Mouse (Mus musculus) olfactory bulb, adult 2 months (tissue): ENCODE measurements around the gene Rap2b. TPM values are rescaled to one million over a fixed set of nuclear protein-coding genes. Genes with fewer than 3 reads are reported as not detected.

Experiments used
- H3K27ac ChIP-seq: fragments of 200-500 bp; 2 replicates; pipeline ENCODE4 v1.5.1; 2012; ENCODE audit warnings: low read depth, low read length; ENCODE audit not compliant: insufficient read depth
- H3K4me1 ChIP-seq: fragments of 200-500 bp; 2 replicates; pipeline ENCODE4 v1.6.1; 2012; ENCODE audit warnings: low read length; ENCODE audit not compliant: control insufficient read depth, insufficient read depth
- H3K4me3 ChIP-seq: fragments of 200-500 bp; 2 replicates; pipeline ENCODE4 v1.5.1; 2012; ENCODE audit warnings: mild to moderate bottlenecking, low read depth, low read length, moderate library complexity; ENCODE audit not compliant: insufficient read depth
- CTCF ChIP-seq: fragments of 200-500 bp; IDR thresholded peaks from 2 replicates; pipeline ENCODE4 v1.5.1; 2012; ENCODE audit warnings: low read depth, mild to moderate bottlenecking, low read length, moderate library complexity; ENCODE audit not compliant: insufficient read depth
- POLR2A ChIP-seq: fragments of 200-500 bp; IDR thresholded peaks from 2 replicates; pipeline ENCODE4 v1.6.1; 2012; ENCODE audit warnings: mild to moderate bottlenecking, low read depth, low read length, moderate library complexity; ENCODE audit not compliant: insufficient read depth
- WGBS: fragments of 180-500 bp; shearing (Covaris S2); methylation state at CpG from one replicate; pipeline ENCODE4 v1.1.7; 2018; 5-methylcytosine and 5-hydroxymethylcytosine counted together
- polyA plus RNA-seq: library from polyadenylated mRNA; stranded (reverse); fragments of >200 nt; gene quantifications from 2 replicates; pipeline ENCODE4 v1.2.4, GENCODE M21; 2012; ENCODE audit warnings: low replicate concordance; ENCODE audit not compliant: missing spikeins, insufficient read depth, insufficient read length

Gene Rap2b
- polyA plus RNA-seq, 1 experiment = not detected

GRCm38 (mm10) chr3:61364978-61365778, 3.7 kb downstream of the Rap2b start:
- no peak for TF ChIP-seq POLR2A
- TF ChIP-seq CTCF = 0 out of 2 replicates have a peak, but pooled peaks have one; percentile 7
- Histone ChIP-seq H3K4me1 (peaks cover 2% of the 10 kb centered on the region; the same call in 1 of the 2 replicates), H3K27ac (peak overlapping the region; percentile 77), H3K4me3 (peak overlapping the region; percentile 68)
- WGBS = under 1% methylated on average over 68 of the region's 68 CpGs

DNA sequence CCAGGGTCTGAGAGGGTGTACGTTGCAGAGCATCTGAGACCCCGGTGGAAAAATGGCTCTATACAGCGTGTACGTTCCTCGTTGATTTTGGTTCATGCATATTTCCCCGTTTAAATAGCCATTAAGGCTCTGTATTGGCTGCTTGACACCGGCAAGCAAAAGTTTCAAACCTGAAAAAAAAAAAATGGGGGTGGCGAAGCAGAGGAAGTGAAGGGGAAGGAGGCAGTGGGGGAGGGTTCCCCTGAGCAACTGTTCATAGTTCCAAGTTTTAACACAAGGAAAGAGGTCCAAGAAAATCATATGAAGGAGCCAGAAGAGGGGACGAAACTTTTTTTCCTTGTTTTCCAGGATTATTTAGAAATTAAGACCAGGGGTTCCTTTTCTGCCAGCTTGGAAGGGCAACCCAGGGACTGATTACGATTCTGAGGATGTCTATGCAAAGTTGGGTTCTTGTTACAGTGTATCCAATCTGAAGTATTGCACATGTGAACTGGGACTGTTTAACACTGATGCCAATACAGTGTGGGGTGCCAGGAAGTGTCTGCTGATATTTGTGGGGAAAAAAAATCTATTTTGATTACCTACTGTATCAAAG, 4.4 kb downstream of the Rap2b start, which contains the start of gene B430305J03Rik:
Gene B430305J03Rik, minus strand, starts transcription at position 173 of the 595 bp plus-strand sequence.
- WGBS = under 1% methylated on average over 10 of the region's 10 CpGs
- no peak for TF ChIP-seq CTCF
- no peak for TF ChIP-seq POLR2A
- peak within 1 kb of the TSS; percentile 77 for H3K27ac ChIP-seq
- peaks cover 2% of the 10 kb centered on the region; the same call in 1 of the 2 replicates for H3K4me1 ChIP-seq
- peak within 1 kb of the TSS; percentile 68 for H3K4me3 ChIP-seq

GRCm38 (mm10) chr3:61368446-61368845, 7.0 kb downstream of the Rap2b start:
- no peak overlapping the region for H3K4me3 ChIP-seq
- 89% methylated on average over 1 of the region's 1 CpGs for WGBS
- H3K27ac ChIP-seq = no peak overlapping the region
- TF ChIP-seq POLR2A (no peak), CTCF (no peak)
- H3K4me1 ChIP-seq = no peaks in the 10 kb centered on the region; the same call in 1 of the 2 replicates

DNA sequence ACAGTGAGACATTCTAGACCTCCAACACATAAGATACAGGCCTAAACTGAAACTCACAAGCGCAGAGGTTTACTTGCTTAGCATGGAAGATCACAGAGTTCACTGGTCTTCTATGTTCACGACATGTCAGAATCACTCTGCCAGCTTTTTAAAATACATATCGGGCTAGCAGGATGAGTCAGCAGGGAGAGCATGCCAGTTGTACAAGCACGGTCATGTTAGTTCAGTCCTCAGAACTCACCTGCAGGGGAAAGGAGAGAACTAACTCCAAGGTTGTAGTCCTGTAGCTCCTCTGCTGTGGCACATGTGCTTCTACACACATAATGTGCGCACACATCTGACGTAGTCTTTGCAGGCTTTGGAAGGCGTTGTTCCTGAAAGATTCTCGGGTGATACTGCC, 14.6 kb downstream of the Rap2b start:
- WGBS = 97% methylated on average over 8 of the region's 8 CpGs
- no peaks in the 10 kb centered on the region for H3K4me1 ChIP-seq
- H3K4me3 ChIP-seq = no peak overlapping the region
- no peak overlapping the region for H3K27ac ChIP-seq
- TF ChIP-seq POLR2A (no peak), CTCF (no peak)

DNA sequence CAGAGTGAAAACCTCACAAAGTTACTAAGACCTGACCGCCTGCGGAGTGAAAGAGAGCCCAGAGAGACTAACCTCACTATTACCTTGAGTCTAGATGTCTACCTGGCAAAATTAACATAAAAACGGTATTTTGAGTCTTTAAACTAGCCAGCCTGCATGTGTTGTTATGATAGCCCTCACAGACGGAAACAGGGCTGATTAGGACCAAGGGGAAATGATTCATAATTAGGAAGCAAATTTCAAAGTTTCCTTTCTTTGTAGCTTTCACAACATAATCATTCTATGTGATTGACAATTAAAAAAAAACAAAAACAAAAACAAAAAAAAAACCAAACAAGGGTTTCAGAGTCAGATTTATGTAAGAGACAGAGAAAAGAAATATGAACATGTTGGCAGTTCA, 24.9 kb downstream of the Rap2b start:
- H3K4me1 ChIP-seq = no peaks in the 10 kb centered on the region
- no peak for TF ChIP-seq POLR2A
- TF ChIP-seq CTCF = no peak
- no peak overlapping the region for H3K4me3 ChIP-seq
- no peak overlapping the region for H3K27ac ChIP-seq
- 86% methylated on average over 4 of the region's 4 CpGs for WGBS

GRCm38 (mm10) chr3:61391564-61391963, 30.1 kb downstream of the Rap2b start:
- H3K27ac ChIP-seq = no peak overlapping the region
- WGBS = 75% methylated on average over 4 of the region's 4 CpGs
- no peaks in the 10 kb centered on the region for H3K4me1 ChIP-seq
- TF ChIP-seq CTCF = no peak
- TF ChIP-seq POLR2A = no peak
- no peak overlapping the region for H3K4me3 ChIP-seq

DNA sequence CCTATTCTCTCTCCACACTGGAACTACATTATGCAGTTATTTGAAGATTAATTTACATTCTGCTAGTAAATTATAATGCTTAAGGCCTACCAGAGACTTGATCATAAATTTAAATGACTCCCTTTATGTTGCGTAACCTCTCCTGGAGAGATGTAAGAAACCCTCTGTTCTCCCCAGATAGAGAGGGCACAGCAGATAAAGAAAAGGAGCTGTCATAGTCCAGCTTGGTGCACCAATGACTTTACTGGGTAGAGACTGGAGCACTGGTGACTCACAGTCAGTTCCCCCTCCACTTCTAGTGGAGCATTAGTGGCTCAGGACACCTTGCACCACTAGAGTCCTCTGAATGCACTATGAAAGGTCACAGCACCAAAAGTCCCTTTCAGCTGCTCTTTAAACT, 31.4 kb downstream of the Rap2b start:
- 100% methylated on average over 1 of the region's 1 CpGs for WGBS
- Histone ChIP-seq H3K4me3 (no peak overlapping the region), H3K27ac (no peak overlapping the region), H3K4me1 (no peaks in the 10 kb centered on the region)
- TF ChIP-seq CTCF = no peak

DNA sequence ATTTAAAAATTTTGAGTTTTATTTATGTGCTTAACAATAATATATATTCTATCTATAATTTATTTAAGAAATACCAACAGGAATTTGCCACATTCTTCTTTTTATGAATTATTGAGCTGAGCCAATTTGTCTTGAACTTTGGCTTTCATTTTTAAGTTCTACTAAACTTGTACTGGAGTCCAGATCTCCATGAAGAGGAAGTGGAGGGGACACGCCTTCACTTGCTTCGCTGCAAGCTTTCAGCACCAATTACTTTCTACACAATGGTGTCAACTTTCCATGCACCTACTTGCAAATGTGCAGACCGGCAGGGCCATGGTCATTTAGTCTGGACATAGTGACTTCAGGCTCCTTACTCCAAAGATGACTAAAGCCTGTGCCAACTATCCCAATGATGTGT, 32.1 kb downstream of the Rap2b start:
- no peak for TF ChIP-seq CTCF
- TF ChIP-seq POLR2A = no peak
- Histone ChIP-seq H3K4me1 (no peaks in the 10 kb centered on the region), H3K4me3 (no peak overlapping the region), H3K27ac (no peak overlapping the region)
- 82% methylated on average over 3 of the region's 3 CpGs for WGBS

DNA sequence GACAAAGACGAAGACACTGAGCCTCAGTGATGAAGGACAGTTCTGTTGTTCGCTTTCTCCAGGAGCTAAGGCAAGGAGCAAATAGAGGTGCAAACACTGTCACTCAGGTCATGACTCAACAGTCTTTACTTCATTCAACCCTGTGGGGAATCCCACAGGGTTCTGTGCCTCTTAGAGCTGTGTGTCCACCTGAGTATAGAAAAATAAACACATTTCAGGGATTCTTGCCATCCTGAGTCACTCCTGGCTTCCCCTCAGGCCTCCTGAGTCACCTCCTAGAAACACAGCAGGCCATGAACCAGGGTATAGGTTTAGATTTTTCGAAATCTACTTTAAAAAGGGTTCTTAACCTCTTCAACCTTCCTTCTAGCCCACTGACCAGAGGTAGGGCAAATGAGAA, 33.9 kb downstream of the Rap2b start:
- H3K27ac ChIP-seq = no peak overlapping the region
- TF ChIP-seq CTCF (no peak), POLR2A (no peak)
- 94% methylated on average over 3 of the region's 3 CpGs for WGBS
- H3K4me1 ChIP-seq = no peaks in the 10 kb centered on the region
- H3K4me3 ChIP-seq = no peak overlapping the region
